Mouse (Mus musculus) left cerebral cortex, postnatal 4 days (tissue): ENCODE results near the gene Cdc45. TPM values are rescaled to one million over a fixed set of nuclear protein-coding genes. Genes with fewer than 3 reads are reported as not detected.
"Not testable (repeated sequence)": the region's sequence is repeated elsewhere in the genome, so short reads cannot be mapped to it uniquely, and the experiment has no call there.

Experiments
- DNase-seq: peaks from one replicate; pipeline ENCODE4 v3.0.0-alpha.2; 2022
- intact Hi-C: fragments of 180-260 bp; cut with DNase I; formaldehyde crosslinking; loops from one replicate; pipeline ENCODE4 v1.15.1; 2025
- total RNA-seq, 2 experiments: library from RNA; stranded (reverse); gene quantifications; 2 replicates each; pipeline ENCODE4 v1.2.3; 2021

The Cdc45 gene
- total RNA-seq = 1 to 10 TPM; 4.9 TPM

- DNase-seq = peak; percentile 82
- intact Hi-C loops = no loop called here
Observed at GRCm38 (mm10) chr16:18811468-18812384, at the start of gene Cdc45, which contains the start of gene Ufd1. Cdc45 (minus strand) TSS chr16:18811987. Ufd1 (plus strand) TSS chr16:18811779.

DNA sequence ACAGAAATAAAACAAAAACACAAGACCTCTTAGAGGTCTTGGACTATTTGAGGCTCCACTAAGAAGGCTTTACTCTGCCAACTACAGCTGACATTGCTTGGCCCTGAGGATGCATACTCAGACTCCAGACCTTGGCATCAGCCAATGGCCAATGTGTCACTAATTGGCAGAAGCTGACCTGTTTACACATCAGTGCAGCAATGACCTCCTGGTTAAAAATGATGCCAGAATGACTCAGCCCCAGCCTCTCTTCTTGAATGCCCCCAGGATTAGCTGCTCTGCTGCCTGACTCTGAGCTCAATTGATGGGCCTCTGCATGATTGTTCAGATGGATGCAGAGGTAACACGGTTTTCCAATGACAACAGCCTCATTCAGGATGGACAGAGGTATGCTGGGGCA lies 48.4 kb upstream of the Cdc45 start:
- intact Hi-C loops = no loop called here
- DNase-seq = no peak

GRCm38 (mm10) chr16:18858551-18858950 lies 46.8 kb upstream of the Cdc45 start:
- no peak for DNase-seq
- intact Hi-C loops = no loop called here

DNA sequence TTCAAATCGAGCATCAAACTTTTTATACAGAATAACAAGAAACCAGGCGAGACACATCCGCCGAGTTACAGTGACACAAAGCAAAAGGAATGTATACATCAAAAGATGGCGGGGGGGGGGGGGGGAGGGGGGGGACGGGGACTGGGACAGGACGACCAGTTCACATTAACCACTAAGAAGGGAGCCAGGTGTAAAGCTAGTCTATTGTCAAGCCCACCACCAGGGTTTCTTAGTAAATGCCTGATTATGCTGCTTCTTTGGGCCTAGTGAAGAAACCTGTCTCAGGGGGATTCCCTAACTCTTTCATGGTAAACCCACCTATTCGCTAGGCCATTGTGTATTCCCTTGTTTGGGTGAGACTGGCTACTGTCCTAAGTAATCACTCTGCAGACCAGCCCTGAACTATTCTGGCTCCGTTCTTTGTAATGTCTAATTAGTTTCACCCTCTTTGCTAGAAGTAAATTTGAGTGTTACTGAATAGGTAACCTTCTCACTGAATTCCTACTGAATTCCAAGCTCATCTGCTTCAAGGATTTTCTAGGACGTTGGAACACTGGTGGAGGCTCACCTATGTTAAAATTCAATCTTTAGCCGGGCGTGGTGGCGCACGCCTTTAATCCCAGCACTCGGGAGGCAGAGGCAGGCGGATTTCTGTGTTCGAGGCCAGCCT lies 37.9 kb upstream of the Cdc45 start:
- intact Hi-C loops, DNase-seq: not testable (repeated sequence)

- intact Hi-C loops = no loop called here
- no peak for DNase-seq
Observed at GRCm38 (mm10) chr16:18846301-18846820, 34.6 kb upstream of the Cdc45 start.

DNA sequence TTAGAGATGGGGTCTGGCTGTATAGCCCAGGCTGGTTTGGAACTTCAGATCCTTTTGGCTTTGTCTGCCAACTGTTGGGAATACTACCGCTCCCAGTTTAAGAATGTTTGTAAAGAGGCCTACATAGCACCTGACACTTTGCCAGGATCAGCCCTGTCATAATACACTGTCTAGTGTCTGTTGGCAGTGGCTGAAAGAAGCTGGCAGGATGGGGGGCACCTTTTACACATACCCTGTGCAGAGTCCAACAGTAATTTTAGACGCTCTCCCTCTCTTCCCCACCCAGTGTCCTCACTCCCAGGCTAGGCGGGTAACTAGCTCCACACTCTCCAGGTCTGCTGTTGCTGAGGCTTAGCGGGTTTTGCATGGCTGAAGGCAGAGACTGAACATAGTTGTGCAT lies 26.6 kb upstream of the Cdc45 start:
- no peak for DNase-seq
- intact Hi-C loops = no loop called here

DNA sequence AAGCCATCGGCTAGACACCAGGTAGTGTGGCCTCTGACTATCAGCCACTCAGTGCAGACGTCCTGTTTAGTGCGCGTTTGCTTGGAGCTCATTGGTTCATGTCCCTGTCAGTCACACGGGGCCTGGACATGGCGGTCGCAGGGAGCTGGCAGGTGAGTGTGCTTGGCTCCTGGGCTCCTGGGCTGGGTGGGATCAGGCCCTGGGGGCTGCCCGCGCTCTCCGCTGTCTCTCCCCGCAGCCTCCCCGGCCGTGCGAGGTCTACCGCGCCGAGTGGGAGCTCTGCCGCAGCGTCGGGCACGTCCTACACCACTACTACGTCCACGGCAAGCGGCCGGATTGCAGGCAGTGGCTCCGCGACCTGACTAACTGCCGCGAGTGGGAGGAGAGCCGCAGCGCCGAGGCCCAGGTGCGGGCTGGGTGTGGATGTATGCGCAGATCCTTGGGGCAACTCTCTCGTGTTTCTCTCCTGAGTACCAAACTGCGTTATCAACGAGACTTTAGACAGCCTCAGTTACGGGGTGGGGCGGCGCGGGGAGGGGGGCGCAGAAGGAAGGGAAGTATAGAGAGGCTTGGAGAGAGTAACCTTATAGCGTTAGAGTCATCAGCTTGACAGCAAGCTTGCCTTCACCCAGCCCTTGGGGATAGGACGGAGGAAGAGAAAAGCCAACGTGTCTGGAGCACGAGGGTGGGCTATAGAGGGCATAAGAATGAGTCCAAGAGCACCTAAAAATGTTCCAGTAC lies 24.9 kb upstream of the Cdc45 start, which contains the start of the genes 2510002D24Rik and Gm28539:
Gene 2510002D24Rik (plus strand): TSS at position 111 of the 741 bp plus-strand sequence.
Gene Gm28539 (plus strand): TSS at position 117 of the 741 bp plus-strand sequence.
- peak; percentile 95 for DNase-seq
- intact Hi-C loops = no loop called here

GRCm38 (mm10) chr16:18836073-18836467 lies 24.3 kb upstream of the Cdc45 start:
- no peak for DNase-seq
- intact Hi-C loops = no loop called here

GRCm38 (mm10) chr16:18833486-18833885 lies 21.7 kb upstream of the Cdc45 start:
- DNase-seq = no peak
- intact Hi-C loops = no loop called here

GRCm38 (mm10) chr16:18829102-18829501 lies 17.3 kb upstream of the Cdc45 start:
- intact Hi-C loops = no loop called here
- no peak for DNase-seq

DNA sequence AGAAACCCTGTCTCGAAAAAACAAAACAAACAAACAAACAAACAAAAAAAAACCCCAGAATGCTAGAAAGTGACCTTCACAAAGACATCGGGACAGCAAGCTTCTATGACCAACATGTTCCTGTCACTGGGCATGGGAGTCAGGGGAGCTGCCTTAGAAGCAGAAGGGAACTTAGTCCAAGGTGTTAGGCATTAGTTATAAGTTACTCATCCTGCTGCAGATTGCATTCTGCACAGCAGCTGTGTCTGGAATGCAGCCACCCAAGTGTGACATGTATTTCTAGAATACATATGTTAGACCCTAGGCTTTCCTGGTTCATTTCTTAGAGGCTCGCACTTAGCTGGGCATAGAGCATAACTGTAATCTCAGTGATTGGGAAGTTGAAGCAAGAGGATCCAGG lies 16.8 kb upstream of the Cdc45 start:
- no peak for DNase-seq
- intact Hi-C loops = no loop called here

GRCm38 (mm10) chr16:18822925-18823324 lies 11.1 kb upstream of the Cdc45 start:
- no peak for DNase-seq
- intact Hi-C loops = no loop called here

- DNase-seq = no peak
Observed at GRCm38 (mm10) chr16:18822356-18822755, 10.6 kb upstream of the Cdc45 start.

GRCm38 (mm10) chr16:18812385-18812910 lies 661 bp upstream of the Cdc45 start:
- no peak for DNase-seq
- intact Hi-C loops = no loop called here

More at GRCm38 (mm10) chr16:18822356-18822755, 10.6 kb upstream of the Cdc45 start:
- intact Hi-C loops = no loop called here

DNA sequence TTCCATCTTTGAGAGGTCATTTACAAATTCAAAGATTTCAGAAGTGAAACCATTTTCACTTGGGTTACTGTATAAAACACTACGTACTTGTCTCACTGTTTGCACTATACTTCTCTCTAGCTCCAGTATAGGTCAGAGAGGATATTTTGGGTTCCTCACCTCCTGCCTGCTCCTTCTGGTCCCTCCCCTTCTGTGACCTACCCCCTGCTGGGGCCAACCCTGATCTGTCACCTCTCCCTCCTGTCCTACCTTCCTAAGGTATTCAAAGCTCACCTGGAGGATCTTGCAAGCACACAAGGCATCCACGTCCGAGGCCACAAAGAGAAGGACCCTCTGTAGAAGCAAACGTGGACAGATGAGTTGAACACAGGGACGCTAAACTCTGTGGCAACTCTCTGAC lies 755 bp downstream of the Cdc45 start:
- peak; percentile 30 for DNase-seq
- intact Hi-C loops = no loop called here

DNA sequence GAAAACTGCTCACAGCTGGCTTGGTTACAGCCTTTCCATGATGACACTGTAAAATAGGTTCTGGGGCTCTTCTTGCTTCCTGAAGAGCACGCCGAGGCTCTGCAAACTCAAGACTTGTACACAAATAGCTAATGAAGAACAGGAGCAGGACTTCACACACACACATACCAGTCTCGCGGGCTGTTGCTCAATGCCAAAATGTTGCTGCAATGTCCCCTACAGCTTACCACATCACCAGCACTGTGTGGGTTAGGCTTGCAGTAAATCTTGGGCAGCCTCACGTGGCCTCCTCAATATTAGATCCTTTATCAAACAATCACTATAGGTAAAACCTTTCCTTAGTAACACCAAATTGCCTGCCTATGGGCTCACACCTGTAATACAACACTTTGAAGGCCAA lies 2.8 kb downstream of the Cdc45 start:
- DNase-seq = no peak
- intact Hi-C loops = no loop called here

DNA sequence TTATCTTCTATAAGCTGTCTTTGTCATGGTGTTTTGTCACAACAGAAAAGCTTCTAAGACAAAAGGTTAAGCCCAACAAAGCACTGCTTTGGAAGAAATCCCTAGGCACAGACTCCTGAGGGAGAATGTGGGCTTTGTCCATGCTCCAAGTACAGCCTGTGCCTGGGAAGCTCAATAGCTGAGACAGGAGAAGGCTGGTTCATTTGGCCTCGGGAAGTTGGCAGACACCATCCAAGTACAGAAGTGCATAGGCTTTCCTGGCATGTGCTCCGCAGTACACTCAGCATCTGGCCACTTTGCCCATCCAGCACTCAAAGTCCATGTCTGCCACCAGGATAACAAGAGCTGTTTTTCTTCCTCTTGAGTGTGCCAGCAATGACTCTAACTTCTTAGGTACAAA lies 6.0 kb downstream of the Cdc45 start:
- intact Hi-C loops = no loop called here
- no peak for DNase-seq

GRCm38 (mm10) chr16:18798841-18799240 lies 12.9 kb downstream of the Cdc45 start:
- intact Hi-C loops = loop anchor here (5.0 to 10.0 kb wide), 3 partner anchors 102 to 354 kb away; partner anchors contain the start of genes Gm49601 and Sept5
- peak; percentile 61 for DNase-seq

DNA sequence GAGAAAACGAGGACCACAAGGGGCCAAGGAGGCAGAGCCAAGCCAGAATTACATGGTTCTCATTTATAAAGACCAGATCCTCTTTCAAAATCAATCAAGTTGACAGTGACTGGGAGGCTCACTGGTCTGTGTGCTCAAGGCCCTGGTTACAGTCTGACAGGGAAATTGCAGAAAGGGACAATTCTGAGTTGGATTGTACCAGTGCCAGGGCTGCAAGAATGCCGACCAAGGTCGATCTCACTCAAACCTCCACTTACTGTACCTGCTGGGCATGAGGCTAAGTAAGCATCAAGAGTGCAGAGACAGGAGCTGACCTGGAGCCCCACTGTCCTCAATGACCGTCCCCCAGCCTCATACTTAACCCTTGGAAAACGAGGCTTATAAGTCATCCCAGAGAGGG lies 13.6 kb downstream of the Cdc45 start:
- DNase-seq = no peak
- intact Hi-C loops = loop anchor here (5.0 to 10.0 kb wide), 3 partner anchors 101 to 353 kb away; partner anchors contain the start of genes Gm49601 and Sept5

DNA sequence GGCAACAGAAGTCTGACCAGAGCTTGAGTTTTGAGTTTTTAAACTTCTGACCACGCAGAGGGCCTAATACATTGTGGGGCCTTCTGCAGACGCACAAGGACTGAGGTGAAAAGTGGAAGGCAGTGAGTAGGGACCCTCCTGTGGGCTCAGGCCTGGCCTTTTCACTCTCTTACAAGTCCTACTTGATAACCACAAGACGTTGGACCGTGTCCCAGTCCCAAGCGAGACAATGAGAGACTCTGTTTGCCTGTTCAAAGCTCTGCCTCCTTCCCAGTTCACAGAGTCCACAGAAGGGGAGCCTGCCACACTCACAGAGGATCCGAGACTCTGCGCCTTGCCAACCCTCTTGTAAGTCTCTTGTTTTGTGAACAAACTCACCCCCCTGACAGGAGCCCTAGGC lies 15.1 kb downstream of the Cdc45 start:
- intact Hi-C loops = loop anchor here (5.0 to 10.0 kb wide), 3 partner anchors 99 to 352 kb away; partner anchors contain the start of genes Gm49601 and Sept5
- DNase-seq = no peak
